Mouse (Mus musculus) lung, adult 10 weeks (tissue): ENCODE data around the gene Trim2. TPM values are rescaled to one million over a fixed set of nuclear protein-coding genes. Genes with fewer than 3 reads are reported as not detected.

Experiments used
- polyA plus RNA-seq: library from polyadenylated mRNA; stranded (reverse); fragments of 350-450 nt; fragmentation: Illumina TruSeq; extraction: RNeasy Lipid Tissue Mini Kit (QIAGEN cat#74804); gene quantifications from one replicate; pipeline ENCODE4 v1.2.3, GENCODE M21; 2014; ENCODE audit warnings: low read depth, low replicate concordance; ENCODE audit not compliant: insufficient read depth

Trim2 gene
- 5.1 TPM for polyA plus RNA-seq

GRCm38 (mm10) chr3:84306777-84307176 is at the start of gene Trim2:
Gene Trim2, minus strand, starts transcription at chr3:84306877.

GRCm38 (mm10) chr3:84173581-84174154 is 133.0 kb downstream of the Trim2 start, which contains the start of gene Gm6525:
Gene Gm6525, plus strand, starts transcription at chr3:84174104.

GRCm38 (mm10) chr3:84155558-84156006 is 151.1 kb downstream of the Trim2 start, which contains the start of gene Mnd1:
Gene Mnd1, minus strand, starts transcription at chr3:84155786.

Other genes with a start within 250 kb of the Trim2 start
- 3.0 TPM for gene Mnd1, start 151.1 kb downstream of the Trim2 start, polyA plus RNA-seq
- not detected for gene Gm6525, start 132.8 kb downstream of the Trim2 start, polyA plus RNA-seq
- 10.5 TPM for gene Fhdc1, start 173.6 kb upstream of the Trim2 start, polyA plus RNA-seq